Mouse (Mus musculus) ZHBTc4 (cell line): ENCODE measurements at regions not wholly inside any gene's neighbourhood (a gene's known extent, or its start where the extent isn't known, plus 50 kb on each side); places are given as distances from the start of the nearest gene placed in this dataset.
"Not testable (repeated sequence)": the region's sequence is repeated elsewhere in the genome, so short reads cannot be mapped to it uniquely, and the experiment has no call there.

ENCODE experiments used
- DNase-seq: peaks from one replicate; pipeline ENCODE4 v3.0.0-alpha.2; 2011; ENCODE audit warnings: low read depth, low spot score

- no peak for DNase-seq
These were observed 232.7 kb upstream of the Gm21293 start for GRCm38 (mm10) chr10:103910098-103910497.

- DNase-seq = no peak
These were observed 184.6 kb upstream of the Gm21293 start for GRCm38 (mm10) chr10:103958183-103958582.

GRCm38 (mm10) chr10:103976059-103976458 is 166.7 kb upstream of the Gm21293 start:
- no peak for DNase-seq

GRCm38 (mm10) chr10:103984287-103984956 is 158.4 kb upstream of the Gm21293 start:
- DNase-seq = no peak

- DNase-seq = no peak
These were observed 123.2 kb upstream of the Gm21293 start for GRCm38 (mm10) chr10:104019540-104019939.

- no peak for DNase-seq
These were observed 121.2 kb upstream of the Gm21293 start for GRCm38 (mm10) chr10:104021593-104021992.

GRCm38 (mm10) chr10:104028162-104028561 is 114.6 kb upstream of the Gm21293 start:
- DNase-seq = no peak

- DNase-seq = no peak
These were observed 110.0 kb upstream of the Gm21293 start for GRCm38 (mm10) chr10:104032771-104033170.

GRCm38 (mm10) chr10:104041729-104042386 is 100.9 kb upstream of the Gm21293 start:
- DNase-seq = not testable (repeated sequence)

GRCm38 (mm10) chr10:104042387-104042775 is 100.4 kb upstream of the Gm21293 start:
- no peak for DNase-seq

- no peak for DNase-seq
These were observed 99.2 kb upstream of the Gm21293 start for GRCm38 (mm10) chr10:104043569-104043968.
